Mouse (Mus musculus) hindbrain, embryonic 16.5 days (tissue): ENCODE results near the gene Eid3. TPM values are rescaled to one million over a fixed set of nuclear protein-coding genes. Genes with fewer than 3 reads are reported as not detected.

Experiments
- ATAC-seq: fragments of 200-750 bp; cut with Nextera tagmentation; 2 replicates; pipeline ENCODE4 v1.8.0; 2017; ENCODE audit warnings: moderate TSS enrichment, moderate library complexity
- H3K27ac ChIP-seq: fragments of 300-500 bp; sonication (generic); 2 replicates; pipeline ENCODE4 v1.5.1; 2014; ENCODE audit warnings: low read depth, mild to moderate bottlenecking, control low read depth, low read length, moderate library complexity
- H3K27me3 ChIP-seq: fragments of 300-500 bp; sonication (generic); replicated peaks from 2 replicates; pipeline ENCODE4 v1.6.1; 2014; ENCODE audit warnings: low read length; ENCODE audit not compliant: control insufficient read depth, insufficient read depth
- H3K36me3 ChIP-seq: fragments of 300-500 bp; sonication (generic); 2 replicates; pipeline ENCODE4 v1.6.1; 2014; ENCODE audit warnings: mild to moderate bottlenecking, low read length, moderate library complexity, mixed read lengths; ENCODE audit not compliant: control insufficient read depth, insufficient read depth
- H3K4me1 ChIP-seq: fragments of 300-500 bp; sonication (generic); 2 replicates; pipeline ENCODE4 v1.6.1; 2014; ENCODE audit warnings: low read depth, low read length; ENCODE audit not compliant: control insufficient read depth, insufficient read depth
- H3K4me2 ChIP-seq: fragments of 300-500 bp; sonication (generic); 2 replicates; pipeline ENCODE4 v1.6.1; 2014; ENCODE audit warnings: mild to moderate bottlenecking, low read length, control low read depth, moderate library complexity
- H3K4me3 ChIP-seq: fragments of 300-500 bp; sonication (generic); 2 replicates; pipeline ENCODE4 v1.5.1; 2014; ENCODE audit warnings: mild to moderate bottlenecking, low read length, control low read depth, moderate library complexity
- H3K9ac ChIP-seq: fragments of 300-500 bp; sonication (generic); 2 replicates; pipeline ENCODE4 v1.6.1; 2014; ENCODE audit warnings: low read depth, mild to moderate bottlenecking, control low read depth, low read length, moderate library complexity
- H3K9me3 ChIP-seq: fragments of 300-500 bp; sonication (generic); 2 replicates; pipeline ENCODE4 v1.6.1; 2014; ENCODE audit warnings: mild to moderate bottlenecking, low read length, moderate library complexity; ENCODE audit not compliant: control insufficient read depth
- WGBS: fragments of 180-500 bp; shearing (Covaris S2); extraction: QIAGEN DNeasy Blood & Tissue Kit; methylation state at CpG from one replicate; pipeline ENCODE4 v1.1.7; 2014; 5-methylcytosine and 5-hydroxymethylcytosine counted together
- polyA plus RNA-seq: library from polyadenylated mRNA; unstranded; fragments of >200 nt; fragmentation: Nextera tagmentation; extraction: Ambion mirVana; gene quantifications from 2 replicates; pipeline ENCODE4 v1.2.1, GENCODE M21; 2015

Eid3 gene
- polyA plus RNA-seq: 0.35 TPM in 2 replicates

- Histone ChIP-seq H3K4me1 (peaks cover 22% of the 10 kb centered on the region), H3K36me3 (no peaks in the 10 kb centered on the region), H3K9me3 (no peaks in the 10 kb centered on the region), H3K4me2 (peak within 1 kb of the TSS; percentile 32; the same call in 1 of the 2 replicates), H3K27me3 (no peaks in the 10 kb centered on the region), H3K27ac (no peak within 1 kb of the TSS), H3K4me3 (peak within 1 kb of the TSS; percentile 2; the same call in 1 of the 2 replicates), H3K9ac (no peak within 1 kb of the TSS)
- peak; percentile 49 for ATAC-seq
- WGBS: 53% methylated on average over 9 of the region's 9 CpGs
These were observed at the start of gene Eid3 for GRCm38 (mm10) chr10:82866356-82866755. TSS of gene Eid3 (plus strand) at chr10:82866626.

- Histone ChIP-seq H3K36me3 (no peaks in the 10 kb centered on the region), H3K4me1 (0 out of 2 replicates have a peak, but pooled peaks cover 3% of the 10 kb centered on the region), H3K4me2 (no peak overlapping the region), H3K9me3 (no peaks in the 10 kb centered on the region), H3K9ac (no peak overlapping the region), H3K27me3 (no peaks in the 10 kb centered on the region), H3K4me3 (no peak overlapping the region), H3K27ac (no peak overlapping the region)
- 50% methylated on average over 3 of the region's 3 CpGs for WGBS
- ATAC-seq: no peak
These were observed 48.9 kb upstream of the Eid3 start for GRCm38 (mm10) chr10:82817514-82817913.

GRCm38 (mm10) chr10:82817936-82818335 is 48.5 kb upstream of the Eid3 start:
- H3K4me2 ChIP-seq: no peak overlapping the region
- H3K9ac ChIP-seq: no peak overlapping the region
- no peak overlapping the region for H3K4me3 ChIP-seq
- no peaks in the 10 kb centered on the region for H3K27me3 ChIP-seq
- ATAC-seq: no peak
- no peaks in the 10 kb centered on the region for H3K9me3 ChIP-seq
- no peak overlapping the region for H3K27ac ChIP-seq
- H3K36me3 ChIP-seq: no peaks in the 10 kb centered on the region
- WGBS: 61% methylated on average over 9 of the region's 9 CpGs
- 0 out of 2 replicates have a peak, but pooled peaks cover 3% of the 10 kb centered on the region for H3K4me1 ChIP-seq

GRCm38 (mm10) chr10:82818661-82819060 is 47.8 kb upstream of the Eid3 start:
- Histone ChIP-seq H3K9me3 (no peaks in the 10 kb centered on the region), H3K4me3 (no peak overlapping the region), H3K27me3 (no peaks in the 10 kb centered on the region), H3K4me2 (no peak overlapping the region), H3K27ac (no peak overlapping the region), H3K9ac (no peak overlapping the region), H3K4me1 (0 out of 2 replicates have a peak, but pooled peaks cover 3% of the 10 kb centered on the region), H3K36me3 (no peaks in the 10 kb centered on the region)
- WGBS: 88% methylated on average over 6 of the region's 6 CpGs
- ATAC-seq: no peak

- 68% methylated on average over 14 of the region's 14 CpGs for WGBS
- no peak for ATAC-seq
These were observed 43.2 kb upstream of the Eid3 start for GRCm38 (mm10) chr10:82823108-82823778.

GRCm38 (mm10) chr10:82823779-82824177 is 42.6 kb upstream of the Eid3 start:
- Histone ChIP-seq H3K27ac (no peak overlapping the region), H3K27me3 (no peaks in the 10 kb centered on the region), H3K4me3 (no peak overlapping the region), H3K36me3 (no peaks in the 10 kb centered on the region), H3K9me3 (no peaks in the 10 kb centered on the region), H3K4me1 (no peaks in the 10 kb centered on the region), H3K9ac (no peak overlapping the region), H3K4me2 (no peak overlapping the region)
- ATAC-seq: no peak
- 74% methylated on average over 5 of the region's 5 CpGs for WGBS

More at GRCm38 (mm10) chr10:82823108-82823778, 43.2 kb upstream of the Eid3 start:
- H3K4me1 ChIP-seq: no peaks in the 10 kb centered on the region
- no peak overlapping the region for H3K4me3 ChIP-seq
- H3K9me3 ChIP-seq: no peaks in the 10 kb centered on the region
- no peak overlapping the region for H3K4me2 ChIP-seq
- no peak overlapping the region for H3K27ac ChIP-seq
- no peaks in the 10 kb centered on the region for H3K27me3 ChIP-seq
- H3K9ac ChIP-seq: no peak overlapping the region
- no peaks in the 10 kb centered on the region for H3K36me3 ChIP-seq

- 77% methylated on average over 10 of the region's 10 CpGs for WGBS
- H3K27me3 ChIP-seq: no peaks in the 10 kb centered on the region
- H3K27ac ChIP-seq: no peak overlapping the region
- no peak for ATAC-seq
- no peaks in the 10 kb centered on the region for H3K9me3 ChIP-seq
- no peaks in the 10 kb centered on the region for H3K4me1 ChIP-seq
- no peak overlapping the region for H3K4me3 ChIP-seq
- H3K36me3 ChIP-seq: no peaks in the 10 kb centered on the region
- no peak overlapping the region for H3K9ac ChIP-seq
- no peak overlapping the region for H3K4me2 ChIP-seq
These were observed 41.9 kb upstream of the Eid3 start for GRCm38 (mm10) chr10:82824541-82824940.

GRCm38 (mm10) chr10:82826516-82826915 is 39.9 kb upstream of the Eid3 start:
- Histone ChIP-seq H3K36me3 (no peaks in the 10 kb centered on the region), H3K4me3 (no peak overlapping the region), H3K9ac (no peak overlapping the region), H3K4me2 (no peak overlapping the region), H3K9me3 (no peaks in the 10 kb centered on the region), H3K4me1 (no peaks in the 10 kb centered on the region), H3K27ac (no peak overlapping the region), H3K27me3 (no peaks in the 10 kb centered on the region)
- 43% methylated on average over 6 of the region's 6 CpGs for WGBS
- ATAC-seq: peak; percentile 60; the same call in 1 of the 2 replicates

GRCm38 (mm10) chr10:82833926-82834325 is 32.5 kb upstream of the Eid3 start, which contains the start of gene Txnrd1:
TSS of gene Txnrd1 (plus strand) at chr10:82833951.
- H3K9ac ChIP-seq: no peak within 1 kb of the TSS
- no peaks in the 10 kb centered on the region for H3K27me3 ChIP-seq
- H3K4me1 ChIP-seq: no peaks in the 10 kb centered on the region
- no peaks in the 10 kb centered on the region for H3K36me3 ChIP-seq
- H3K27ac ChIP-seq: no peak within 1 kb of the TSS
- H3K9me3 ChIP-seq: no peaks in the 10 kb centered on the region
- ATAC-seq: no peak
- no peak within 1 kb of the TSS for H3K4me3 ChIP-seq
- H3K4me2 ChIP-seq: no peak within 1 kb of the TSS
- WGBS: 71% methylated on average over 9 of the region's 9 CpGs
